Mouse (Mus musculus) naive thymus-derived CD4-positive, alpha-beta T cell, adult 5 months (primary cell): ENCODE data around the gene Olfr885. TPM values are rescaled to one million over a fixed set of nuclear protein-coding genes. Genes with fewer than 3 reads are reported as not detected.

Source experiments
- polyA plus RNA-seq: library from polyadenylated mRNA; unstranded; fragments of 100-300 nt; shearing (Covaris generic); gene quantifications from one replicate; pipeline ENCODE4 v1.2.1, GENCODE M21; 2017

Gene Olfr885
- polyA plus RNA-seq: not detected

DNA sequence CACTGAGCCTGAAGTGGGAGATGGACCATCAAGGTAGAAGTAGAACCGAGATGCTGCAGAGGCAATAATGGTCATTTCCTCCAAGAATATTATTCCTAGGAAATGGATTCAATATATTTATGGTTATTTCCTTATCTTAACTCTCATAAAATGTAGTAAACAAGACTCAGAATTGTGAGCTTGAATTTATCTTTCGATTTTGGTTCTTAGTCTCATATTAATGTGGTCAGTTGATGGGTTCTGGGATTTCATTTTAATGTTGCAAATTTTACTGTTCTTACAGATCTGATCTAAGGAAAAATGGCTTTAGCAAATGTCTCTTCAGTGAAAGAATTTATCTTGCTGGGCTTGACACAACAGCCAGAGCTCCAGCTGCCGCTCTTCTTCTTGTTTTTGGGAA is at the start of gene Olfr885:
Gene Olfr885 (plus strand): TSS at position 301 of the 400 bp plus-strand sequence.

DNA sequence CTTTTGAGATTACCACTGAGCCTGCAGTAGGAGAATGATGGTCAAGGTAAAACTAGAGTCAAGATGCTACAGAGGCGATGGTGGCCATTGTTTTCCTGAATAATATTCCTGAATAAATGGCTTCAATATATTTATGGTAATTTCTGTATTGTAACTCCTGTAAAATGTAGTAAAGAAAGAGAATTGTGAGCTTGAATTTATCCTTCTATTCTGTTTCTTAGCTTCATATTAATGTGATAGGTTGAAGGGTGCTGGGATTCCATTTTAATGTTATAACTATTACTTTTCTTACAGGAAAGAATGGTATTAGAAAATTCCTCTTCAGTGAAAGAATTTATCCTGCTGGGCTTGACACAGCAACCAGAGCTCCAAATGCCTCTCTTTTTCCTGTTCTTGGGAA is 35.6 kb upstream of the Olfr885 start, which contains the start of gene Olfr883:
Gene Olfr883 (plus strand): TSS at position 301 of the 400 bp plus-strand sequence.

DNA sequence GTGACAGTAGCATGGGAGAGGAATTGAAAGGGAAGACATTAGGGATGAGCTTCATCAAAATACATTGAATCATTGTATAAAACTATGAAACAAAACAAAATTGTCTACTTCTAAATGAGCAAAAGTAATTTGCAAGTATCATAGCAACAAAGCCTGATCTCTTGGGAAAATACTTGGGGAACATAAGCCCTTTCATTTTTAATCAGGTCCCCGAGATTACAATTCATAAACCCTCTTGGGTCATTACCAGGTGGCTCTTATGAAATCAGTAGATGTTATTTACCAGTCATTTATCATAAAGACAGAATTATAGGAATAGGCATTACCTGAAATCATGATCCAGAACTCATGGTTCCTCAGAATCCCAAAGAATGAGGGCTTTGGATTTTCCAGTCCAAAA is 14.9 kb upstream of the Olfr885 start, which contains the start of gene Olfr884:
Gene Olfr884 (plus strand): TSS at position 301 of the 400 bp plus-strand sequence.

DNA sequence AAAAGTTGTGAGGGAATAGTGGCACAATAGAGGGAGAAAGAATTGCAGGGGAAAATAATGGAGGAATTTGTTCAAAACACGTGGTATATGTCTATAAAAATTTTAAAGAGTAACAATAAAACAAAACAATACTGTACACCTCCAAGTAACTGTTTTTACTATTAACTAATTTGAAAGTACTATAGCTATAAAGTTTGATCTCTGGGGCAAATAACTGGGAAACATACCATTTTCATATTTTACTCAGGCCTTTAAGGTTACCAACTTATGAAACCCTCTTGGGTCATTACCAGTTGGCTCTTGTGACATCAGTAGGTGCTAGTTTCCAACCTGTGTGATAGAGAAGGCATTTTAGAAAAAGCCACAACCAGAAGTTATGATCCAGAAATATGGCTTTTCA is 22.6 kb downstream of the Olfr885 start, which contains the start of gene Olfr887:
Gene Olfr887 (plus strand): TSS at position 301 of the 400 bp plus-strand sequence.

DNA sequence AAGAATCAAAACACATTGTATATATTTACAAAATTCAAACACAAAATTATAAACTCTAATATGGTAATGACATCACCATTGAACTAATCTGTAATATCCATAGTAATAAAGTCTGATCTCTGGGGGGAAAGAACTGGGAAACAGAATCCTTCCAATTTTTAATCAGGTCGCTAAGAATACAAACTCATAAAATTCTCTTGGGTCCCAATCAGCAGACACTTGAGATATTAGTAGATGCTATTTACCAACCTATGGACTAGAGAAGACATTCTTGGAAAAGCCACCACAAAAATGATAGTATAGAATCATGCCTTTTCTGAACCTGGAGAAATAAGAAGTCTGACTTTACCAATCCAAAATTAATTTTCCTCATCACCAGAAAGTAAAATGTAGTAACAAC is 46.7 kb downstream of the Olfr885 start, which contains the start of gene Olfr888:
Gene Olfr888 (plus strand): TSS at position 301 of the 400 bp plus-strand sequence.

Other genes starting within 250 kb of the Olfr885 start
- not detected for gene Olfr877, start 207.1 kb upstream of the Olfr885 start, polyA plus RNA-seq
- not detected for gene Olfr145, start 164.6 kb upstream of the Olfr885 start, polyA plus RNA-seq
- gene Olfr878, start 143.5 kb upstream of the Olfr885 start, polyA plus RNA-seq: 0.34 TPM
- 0.16 TPM for gene Olfr881, start 69.5 kb upstream of the Olfr885 start, polyA plus RNA-seq
- not detected for gene Olfr883, start 35.5 kb upstream of the Olfr885 start, polyA plus RNA-seq
- not detected for gene Olfr884, start 14.8 kb upstream of the Olfr885 start, polyA plus RNA-seq
- gene Olfr887, start 22.8 kb downstream of the Olfr885 start, polyA plus RNA-seq: 0.07 TPM
- not detected for gene Olfr888, start 46.8 kb downstream of the Olfr885 start, polyA plus RNA-seq
- not detected for gene Olfr889, start 53.9 kb downstream of the Olfr885 start, polyA plus RNA-seq
- 0.39 TPM for gene Olfr890, start 81.2 kb downstream of the Olfr885 start, polyA plus RNA-seq
- not detected for gene Olfr891, start 119.5 kb downstream of the Olfr885 start, polyA plus RNA-seq
- gene Olfr893, start 147.0 kb downstream of the Olfr885 start, polyA plus RNA-seq: not detected
- not detected for gene Olfr894, start 156.7 kb downstream of the Olfr885 start, polyA plus RNA-seq
- gene Olfr143, start 191.5 kb downstream of the Olfr885 start, polyA plus RNA-seq: not detected
- not detected for gene Olfr895, start 206.5 kb downstream of the Olfr885 start, polyA plus RNA-seq
- not detected for gene Olfr896-ps1, start 229.8 kb downstream of the Olfr885 start, polyA plus RNA-seq